Mouse (Mus musculus) intestine, embryonic 16.5 days (tissue): ENCODE results near the gene Myh10. TPM values are rescaled to one million over a fixed set of nuclear protein-coding genes. Genes with fewer than 3 reads are reported as not detected.

Experiments used
- ATAC-seq: fragments of 200-750 bp; cut with Nextera tagmentation; 2 replicates; pipeline ENCODE4 v1.8.0; 2017; ENCODE audit warnings: moderate TSS enrichment, moderate library complexity
- H3K27ac ChIP-seq: fragments of 300-500 bp; sonication (generic); 2 replicates; pipeline ENCODE4 v1.5.1; 2014; ENCODE audit warnings: mild to moderate bottlenecking, low read length
- H3K27me3 ChIP-seq: fragments of 300-500 bp; sonication (generic); replicated peaks from 2 replicates; pipeline ENCODE4 v1.6.1; 2014; ENCODE audit warnings: low read length, control low read depth, mixed read lengths; ENCODE audit not compliant: control insufficient read depth, insufficient read depth
- H3K36me3 ChIP-seq: fragments of 300-500 bp; sonication (generic); 2 replicates; pipeline ENCODE4 v1.6.1; 2014; ENCODE audit warnings: low read length, control low read depth; ENCODE audit not compliant: control insufficient read depth, insufficient read depth
- H3K4me1 ChIP-seq: fragments of 300-500 bp; sonication (generic); 2 replicates; pipeline ENCODE4 v1.6.1; 2014; ENCODE audit warnings: low read length, control low read depth, mixed read lengths; ENCODE audit not compliant: control insufficient read depth, insufficient read depth
- H3K4me2 ChIP-seq: fragments of 300-500 bp; sonication (generic); 2 replicates; pipeline ENCODE4 v1.6.1; 2014; ENCODE audit warnings: low read depth, low read length, control low read depth
- H3K4me3 ChIP-seq: fragments of 300-500 bp; sonication (generic); 2 replicates; pipeline ENCODE4 v1.5.1; 2014; ENCODE audit warnings: mild to moderate bottlenecking, low read length
- H3K9ac ChIP-seq: fragments of 300-500 bp; sonication (generic); 2 replicates; pipeline ENCODE4 v1.6.1; 2014; ENCODE audit warnings: low read depth, low read length
- H3K9me3 ChIP-seq: fragments of 300-500 bp; sonication (generic); 2 replicates; pipeline ENCODE4 v1.6.1; 2016; ENCODE audit warnings: low read length, control low read depth; ENCODE audit not compliant: control insufficient read depth
- WGBS: fragments of 180-500 bp; shearing (Covaris S2); extraction: QIAGEN DNeasy Blood & Tissue Kit; methylation state at CpG from one replicate; pipeline ENCODE4 v1.1.7; 2014; 5-methylcytosine and 5-hydroxymethylcytosine counted together
- polyA plus RNA-seq: library from polyadenylated mRNA; unstranded; fragments of >200 nt; fragmentation: Nextera tagmentation; extraction: Ambion mirVana; gene quantifications from 2 replicates; pipeline ENCODE4 v1.2.1, GENCODE M21; 2015

Gene Myh10
- polyA plus RNA-seq, 1 experiment from 2014 or later, result 49.5 TPM

DNA sequence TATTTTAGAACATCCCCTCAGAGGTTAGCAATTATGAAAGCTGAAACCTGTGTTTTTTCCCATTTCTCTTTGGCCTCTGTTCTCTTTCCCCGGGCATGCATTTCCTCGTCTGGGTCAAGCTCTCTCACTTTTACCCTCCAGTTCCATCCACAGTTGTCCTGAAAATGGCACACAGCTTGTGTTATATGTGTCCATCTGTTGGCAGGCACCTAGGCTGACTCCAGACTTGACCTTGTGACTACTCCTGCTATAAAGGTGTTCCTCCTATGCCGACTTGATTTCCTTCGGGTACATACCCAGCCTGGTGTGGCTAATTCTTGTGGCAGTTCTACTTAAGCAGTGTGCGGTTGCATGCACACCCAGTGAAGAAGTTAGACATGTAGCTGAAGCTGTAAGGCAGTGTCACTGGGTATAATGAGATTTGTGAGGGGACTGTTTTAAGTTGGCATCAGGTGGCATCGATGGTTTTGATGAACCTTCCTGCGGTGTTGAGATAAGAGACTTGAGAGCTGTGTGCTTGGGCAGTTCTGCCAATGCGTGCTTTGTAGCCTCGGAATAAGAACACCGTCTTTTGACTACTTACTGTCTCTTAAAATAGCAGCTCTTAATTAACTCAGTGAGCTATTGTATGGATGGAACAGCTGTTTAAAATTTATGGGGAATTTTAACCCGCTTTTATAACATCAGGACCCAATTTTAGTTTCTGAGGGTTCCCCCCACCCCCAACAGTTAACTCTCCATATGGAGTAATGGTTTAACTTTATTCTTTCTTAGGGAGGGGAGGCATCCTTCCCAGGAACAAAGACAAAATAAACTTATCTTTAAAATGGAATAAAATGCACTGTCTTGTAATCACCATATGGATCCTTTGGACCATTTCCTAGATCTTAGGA lies 65.3 kb downstream of the Myh10 start:
- H3K4me3 ChIP-seq, result no peak overlapping the region
- no peak overlapping the region for H3K27ac ChIP-seq
- no peak overlapping the region for H3K9ac ChIP-seq
- no peak for ATAC-seq
- no peaks in the 10 kb centered on the region for H3K27me3 ChIP-seq
- H3K4me2 ChIP-seq, result no peak overlapping the region
- 87% methylated on average over 11 of the region's 11 CpGs for WGBS
- H3K36me3 ChIP-seq, result no peaks in the 10 kb centered on the region
- no peaks in the 10 kb centered on the region for H3K4me1 ChIP-seq
- no peaks in the 10 kb centered on the region for H3K9me3 ChIP-seq

GRCm38 (mm10) chr11:68759691-68760090 lies 68.3 kb downstream of the Myh10 start:
- Histone ChIP-seq H3K4me2 (no peak overlapping the region), H3K27me3 (no peaks in the 10 kb centered on the region)

DNA sequence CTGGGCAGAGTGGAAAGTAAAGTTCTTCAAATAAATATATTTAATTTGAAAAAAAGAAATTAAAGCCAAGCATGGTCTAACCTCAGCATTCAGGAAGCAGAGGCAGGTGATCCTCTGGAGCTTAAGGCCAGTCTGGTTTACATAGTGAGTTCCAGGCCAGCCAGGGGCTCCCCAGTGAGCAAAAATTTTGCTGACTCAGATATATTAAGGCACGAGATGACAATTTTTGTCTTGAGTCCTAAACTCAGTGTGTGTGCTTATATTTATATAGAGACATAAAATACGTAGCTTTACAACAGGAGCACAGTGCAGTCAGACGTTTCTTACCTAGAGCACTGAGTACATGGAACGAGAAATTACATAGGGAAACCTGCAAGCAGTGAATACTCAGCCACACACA lies 69.8 kb downstream of the Myh10 start:
- no peak for ATAC-seq
- H3K27ac ChIP-seq, result no peak overlapping the region
- H3K27me3 ChIP-seq, result no peaks in the 10 kb centered on the region
- H3K36me3 ChIP-seq, result no peaks in the 10 kb centered on the region
- H3K4me1 ChIP-seq, result no peaks in the 10 kb centered on the region
- no peak overlapping the region for H3K4me3 ChIP-seq
- no peak overlapping the region for H3K9ac ChIP-seq
- WGBS, result 86% methylated on average over 4 of the region's 4 CpGs
- no peaks in the 10 kb centered on the region for H3K9me3 ChIP-seq
- H3K4me2 ChIP-seq, result no peak overlapping the region

More at GRCm38 (mm10) chr11:68759691-68760090, 68.3 kb downstream of the Myh10 start:
- H3K4me3 ChIP-seq, result no peak overlapping the region
- no peaks in the 10 kb centered on the region for H3K9me3 ChIP-seq
- 88% methylated on average over 3 of the region's 3 CpGs for WGBS
- no peak overlapping the region for H3K9ac ChIP-seq
- no peaks in the 10 kb centered on the region for H3K4me1 ChIP-seq
- no peak overlapping the region for H3K27ac ChIP-seq
- no peaks in the 10 kb centered on the region for H3K36me3 ChIP-seq
- no peak for ATAC-seq

DNA sequence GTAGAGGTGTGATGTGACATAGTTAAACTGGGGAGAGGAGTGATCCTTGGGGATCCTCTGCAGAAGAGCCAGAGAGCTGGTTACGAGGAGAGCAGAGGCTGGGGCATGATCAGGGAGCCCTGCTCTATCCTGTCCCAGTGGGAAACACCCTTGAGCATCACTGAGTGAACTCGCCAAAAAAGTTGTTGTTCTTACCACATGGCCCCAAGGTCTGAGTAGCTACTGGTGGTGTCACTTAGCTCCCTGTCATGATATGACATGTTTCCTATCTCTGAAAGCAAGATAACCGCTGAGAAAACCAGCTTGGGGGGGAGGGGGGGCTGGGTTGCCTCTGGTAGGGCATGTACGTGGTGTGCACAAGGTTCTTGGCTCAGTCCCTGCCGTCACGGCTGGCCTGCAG lies 70.3 kb downstream of the Myh10 start:
- ATAC-seq, result no peak
- no peak overlapping the region for H3K4me3 ChIP-seq
- no peaks in the 10 kb centered on the region for H3K4me1 ChIP-seq
- no peak overlapping the region for H3K4me2 ChIP-seq
- WGBS, result 82% methylated on average over 6 of the region's 6 CpGs
- no peaks in the 10 kb centered on the region for H3K9me3 ChIP-seq
- no peaks in the 10 kb centered on the region for H3K36me3 ChIP-seq
- no peak overlapping the region for H3K27ac ChIP-seq
- no peaks in the 10 kb centered on the region for H3K27me3 ChIP-seq
- H3K9ac ChIP-seq, result no peak overlapping the region

GRCm38 (mm10) chr11:68764622-68765021 lies 73.3 kb downstream of the Myh10 start:
- H3K4me3 ChIP-seq, result no peak overlapping the region
- WGBS, result 76% methylated on average over 3 of the region's 3 CpGs
- no peak overlapping the region for H3K27ac ChIP-seq
- no peaks in the 10 kb centered on the region for H3K9me3 ChIP-seq
- no peak for ATAC-seq
- H3K36me3 ChIP-seq, result no peaks in the 10 kb centered on the region
- H3K4me1 ChIP-seq, result no peaks in the 10 kb centered on the region
- no peak overlapping the region for H3K9ac ChIP-seq
- H3K27me3 ChIP-seq, result no peaks in the 10 kb centered on the region
- no peak overlapping the region for H3K4me2 ChIP-seq

DNA sequence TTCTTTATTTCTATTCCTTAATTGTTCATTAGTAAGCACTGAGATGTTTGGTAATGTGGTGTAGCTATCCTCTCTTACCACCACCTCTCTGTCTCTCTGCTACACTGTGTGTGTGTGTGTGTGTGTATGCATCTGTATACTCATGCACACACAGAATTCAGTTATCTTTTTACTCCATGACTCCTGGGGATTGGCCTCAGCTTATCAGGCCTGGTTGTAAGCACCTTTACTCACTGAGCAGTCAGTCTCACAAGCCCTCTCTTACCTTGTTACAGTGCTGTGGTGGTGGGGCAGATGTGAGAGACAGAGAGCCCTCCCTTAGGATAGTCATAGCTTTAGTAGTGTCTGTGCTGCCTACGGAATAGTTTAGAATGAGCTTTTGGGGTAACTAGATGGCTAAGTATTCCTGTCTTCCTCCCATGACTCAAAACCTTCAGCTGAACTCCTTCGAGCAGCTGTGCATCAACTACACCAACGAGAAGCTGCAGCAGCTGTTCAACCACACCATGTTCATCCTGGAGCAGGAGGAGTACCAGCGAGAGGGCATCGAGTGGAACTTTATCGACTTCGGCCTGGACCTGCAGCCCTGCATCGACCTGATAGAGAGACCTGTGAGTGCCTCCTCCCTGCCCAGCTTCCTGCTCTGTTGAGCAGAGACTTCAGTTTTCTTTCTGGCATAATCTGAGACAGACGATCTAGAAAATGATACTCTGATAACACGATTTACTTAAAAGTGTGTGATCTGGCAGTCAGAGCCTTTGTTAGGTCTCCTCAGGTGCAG lies 76.6 kb downstream of the Myh10 start:
- Histone ChIP-seq H3K9me3 (no peaks in the 10 kb centered on the region), H3K4me3 (no peak overlapping the region), H3K4me2 (no peak overlapping the region), H3K4me1 (no peaks in the 10 kb centered on the region), H3K27me3 (no peaks in the 10 kb centered on the region), H3K9ac (no peak overlapping the region), H3K27ac (no peak overlapping the region), H3K36me3 (no peaks in the 10 kb centered on the region)
- no peak for ATAC-seq
- WGBS, result 90% methylated on average over 10 of the region's 10 CpGs

DNA sequence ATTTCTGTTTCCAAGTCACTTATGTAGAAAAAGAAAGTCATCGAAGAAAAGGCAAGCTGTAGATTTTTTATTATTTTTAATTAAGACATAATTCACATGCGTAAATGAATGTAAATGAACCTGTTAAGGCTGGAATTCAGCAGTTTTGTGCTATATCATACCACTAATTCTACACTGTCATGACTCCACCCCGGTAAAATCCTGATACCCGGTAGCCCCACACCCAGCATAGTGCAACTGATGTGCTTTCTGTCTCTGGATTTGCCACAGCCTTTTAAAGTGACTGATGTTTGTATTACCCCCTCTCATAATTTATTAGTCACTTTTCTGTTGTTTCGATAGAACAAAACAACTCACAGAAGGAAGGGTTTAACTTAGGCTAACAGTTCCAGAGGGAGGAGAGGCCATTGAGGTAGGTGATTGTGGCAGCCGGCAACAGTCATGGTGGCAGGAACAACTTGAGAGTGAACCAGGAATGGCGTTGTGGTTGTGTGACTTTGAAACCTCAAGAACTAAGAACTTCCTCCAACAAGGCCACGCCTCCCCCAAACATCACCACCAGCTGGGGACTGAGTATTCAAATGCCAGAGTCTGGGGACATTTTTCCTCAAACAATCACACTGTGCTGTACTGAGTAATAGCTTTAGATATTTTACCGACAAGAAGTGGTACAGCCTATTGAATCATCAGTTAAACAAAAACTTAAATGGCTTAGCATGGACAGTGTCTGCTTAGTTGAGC lies 78.6 kb downstream of the Myh10 start:
- H3K27ac ChIP-seq, result no peak overlapping the region
- H3K4me2 ChIP-seq, result no peak overlapping the region
- 88% methylated on average over 9 of the region's 9 CpGs for WGBS
- H3K36me3 ChIP-seq, result no peaks in the 10 kb centered on the region
- H3K9ac ChIP-seq, result no peak overlapping the region
- H3K4me3 ChIP-seq, result no peak overlapping the region
- no peaks in the 10 kb centered on the region for H3K4me1 ChIP-seq
- H3K27me3 ChIP-seq, result no peaks in the 10 kb centered on the region
- no peak for ATAC-seq
- no peaks in the 10 kb centered on the region for H3K9me3 ChIP-seq

GRCm38 (mm10) chr11:68776147-68776655 lies 84.8 kb downstream of the Myh10 start:
- H3K4me3 ChIP-seq, result no peak overlapping the region
- H3K36me3 ChIP-seq, result no peaks in the 10 kb centered on the region
- no peak overlapping the region for H3K27ac ChIP-seq
- H3K9me3 ChIP-seq, result no peaks in the 10 kb centered on the region
- no peak overlapping the region for H3K9ac ChIP-seq
- 79% methylated on average over 7 of the region's 7 CpGs for WGBS
- no peak for ATAC-seq
- no peak overlapping the region for H3K4me2 ChIP-seq
- H3K4me1 ChIP-seq, result peaks cover under 1% of the 10 kb centered on the region; the same call in 1 of the 2 replicates
- H3K27me3 ChIP-seq, result no peaks in the 10 kb centered on the region

DNA sequence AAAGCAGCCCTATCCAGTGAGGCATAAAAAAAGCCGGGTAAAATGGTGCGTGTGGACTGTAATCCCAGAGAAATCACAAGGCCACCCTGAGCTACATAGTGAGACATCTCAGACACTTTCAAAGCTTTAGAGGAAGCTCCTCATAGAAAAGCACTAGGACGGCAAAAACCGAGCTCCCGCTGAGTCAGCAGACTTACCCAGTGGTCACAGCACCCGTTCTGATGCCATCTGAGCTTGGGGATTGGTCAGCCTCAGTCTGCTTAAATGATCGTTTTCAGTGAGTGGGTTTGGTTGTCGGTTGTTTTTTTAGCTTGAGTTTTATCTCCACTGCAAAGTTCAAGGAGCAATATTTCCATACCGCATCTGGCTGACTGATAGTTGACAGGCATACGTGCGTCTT lies 86.6 kb downstream of the Myh10 start:
- Histone ChIP-seq H3K4me1 (peaks cover 3% of the 10 kb centered on the region; the same call in 1 of the 2 replicates), H3K4me3 (no peak overlapping the region), H3K9ac (no peak overlapping the region), H3K27me3 (no peaks in the 10 kb centered on the region), H3K9me3 (no peaks in the 10 kb centered on the region), H3K36me3 (no peaks in the 10 kb centered on the region), H3K27ac (no peak overlapping the region), H3K4me2 (no peak overlapping the region)
- 78% methylated on average over 11 of the region's 11 CpGs for WGBS
- ATAC-seq, result no peak
